Mouse (Mus musculus) CH12.LX (cell line): ENCODE data around the gene Hist1h3e.
"Not testable (repeated sequence)": the region's sequence is repeated elsewhere in the genome, so short reads cannot be mapped to it uniquely, and the experiment has no call there.

Source experiments
- CTCF ChIP-seq, 2 experiments: IDR thresholded peaks in 1 of 2; conservative IDR thresholded peaks in 1 of 2; 2 replicates each; pipeline ENCODE4 v1.5.1; 2011 to 2012; ENCODE audit warnings: low read depth in 2 of 2, low read length in 2 of 2, improper control_type of control experiment in 1 of 2, inconsistent platforms in 1 of 2, mild to moderate bottlenecking in 1 of 2, moderate library complexity in 1 of 2
- EP300 ChIP-seq: IDR thresholded peaks from 2 replicates; pipeline ENCODE4 v1.6.1; 2011; ENCODE audit warnings: low read length, improper control_type of control experiment
- JUND ChIP-seq: conservative IDR thresholded peaks from 2 replicates; pipeline ENCODE4 v1.6.1; 2011; ENCODE audit warnings: low read depth, low read length, improper control_type of control experiment
- POLR2A ChIP-seq: IDR thresholded peaks from 2 replicates; pipeline ENCODE4 v1.6.1; 2011; ENCODE audit warnings: low read depth, mild to moderate bottlenecking, improper control_type of control experiment, low read length
- USF1 ChIP-seq: IDR thresholded peaks from 2 replicates; pipeline ENCODE4 v1.6.1; 2014; ENCODE audit warnings: low read depth, mild to moderate bottlenecking, inconsistent platforms, low read length, improper control_type of control experiment

- not testable (repeated sequence) for TF ChIP-seq JUND; POLR2A; CTCF (conservative IDR thresholded peaks at IDR 0.05 in 1 of 2, IDR thresholded peaks at IDR 0.05 in 1 of 2; ENCODE audit: low read depth in 2 of 2, low read length in 2 of 2); USF1; EP300
Observed at GRCm38 (mm10) chr13:23539821-23540220, 22.3 kb downstream of the Hist1h3e start.
